Mouse (Mus musculus) mouse trophoblast stem cell (cell line): ENCODE measurements at regions not wholly inside any gene's neighbourhood (a gene's known extent, or its start where the extent isn't known, plus 50 kb on each side); places are given as distances from the start of the nearest gene placed in this dataset.

Source experiments
- in situ Hi-C, 2 experiments: fragments of 300-500 bp; cut with MseI, MboI; formaldehyde crosslinking; loops; 2 replicates in 1 of 2; 3 replicates in 1 of 2; pipeline ENCODE4 v1.15.1; 2025

DNA sequence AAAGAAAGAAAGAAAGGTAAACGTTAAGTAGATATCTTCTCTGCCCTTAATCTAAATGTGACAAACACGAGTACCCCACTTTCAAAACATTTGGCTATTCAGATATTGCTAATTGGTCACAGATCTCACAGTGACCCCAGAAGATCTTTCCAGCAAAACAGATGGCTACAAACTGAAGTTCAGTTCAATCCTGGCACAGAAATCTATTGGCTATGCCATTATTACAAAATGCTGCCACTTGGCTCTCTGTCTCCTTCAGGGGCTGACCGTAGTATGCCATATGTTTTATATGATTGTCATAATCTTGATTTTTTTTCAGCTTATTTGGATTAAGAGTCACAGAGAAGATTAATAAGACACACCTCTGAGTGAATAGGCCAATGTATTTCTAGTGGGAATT is 873.2 kb downstream of the Slc22a22 start:
- in situ Hi-C loops = no loop called here

DNA sequence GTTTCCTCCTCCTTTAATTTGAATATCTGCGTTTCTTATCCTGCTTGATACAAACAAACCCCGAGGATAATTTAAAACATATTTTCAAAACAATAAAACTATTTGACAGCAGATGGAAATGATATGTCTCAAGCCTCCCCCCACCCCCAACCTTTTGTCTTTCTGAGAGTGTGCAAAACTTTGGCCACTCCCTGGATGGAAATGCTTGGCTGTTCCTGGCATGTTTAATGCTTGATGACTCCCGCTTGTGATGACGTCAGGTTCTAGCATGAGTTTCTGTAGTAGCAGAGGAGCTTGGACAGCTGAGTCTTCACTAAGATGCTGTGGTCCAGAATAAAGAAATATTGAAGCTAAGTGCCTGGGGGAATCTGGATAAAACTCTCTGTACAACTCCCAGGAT is 884.8 kb downstream of the Slc22a22 start:
- in situ Hi-C loops = no loop called here

DNA sequence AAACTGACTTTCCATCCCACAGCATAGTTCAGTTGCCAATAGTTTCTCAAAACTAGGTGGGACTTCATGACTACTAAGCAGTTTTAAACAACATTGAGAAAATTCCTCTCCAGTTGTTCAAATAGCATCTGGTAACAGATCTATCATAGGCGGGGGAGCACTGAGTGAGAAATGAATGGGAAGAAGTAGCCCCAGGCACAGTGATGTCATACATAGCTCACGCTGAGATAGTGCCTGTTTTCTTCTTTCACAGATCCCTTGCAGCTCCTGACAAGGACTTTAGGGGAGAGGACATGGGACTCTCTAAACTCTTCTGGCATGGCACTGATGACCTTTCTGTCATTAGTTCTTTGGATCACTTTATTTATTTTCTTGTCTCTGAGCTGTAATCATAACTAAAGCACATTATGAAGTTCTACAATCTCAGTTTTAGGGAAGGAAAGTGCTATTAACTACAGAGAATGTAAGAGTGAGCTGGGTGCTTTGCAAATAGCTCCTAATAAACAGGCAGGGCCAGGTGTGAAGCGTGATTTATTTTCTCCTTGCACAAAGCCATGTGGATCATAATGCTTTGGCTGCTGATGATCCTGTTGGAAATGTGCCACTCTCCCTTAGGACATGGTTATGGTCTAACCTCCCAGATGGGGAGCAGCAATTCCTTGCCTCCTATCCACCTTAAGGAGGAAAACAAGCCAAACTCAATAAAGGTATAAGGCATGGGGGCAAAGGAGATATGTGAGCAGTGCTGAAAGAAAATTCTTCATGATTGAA is 896.5 kb downstream of the Slc22a22 start:
- in situ Hi-C loops = no loop called here

DNA sequence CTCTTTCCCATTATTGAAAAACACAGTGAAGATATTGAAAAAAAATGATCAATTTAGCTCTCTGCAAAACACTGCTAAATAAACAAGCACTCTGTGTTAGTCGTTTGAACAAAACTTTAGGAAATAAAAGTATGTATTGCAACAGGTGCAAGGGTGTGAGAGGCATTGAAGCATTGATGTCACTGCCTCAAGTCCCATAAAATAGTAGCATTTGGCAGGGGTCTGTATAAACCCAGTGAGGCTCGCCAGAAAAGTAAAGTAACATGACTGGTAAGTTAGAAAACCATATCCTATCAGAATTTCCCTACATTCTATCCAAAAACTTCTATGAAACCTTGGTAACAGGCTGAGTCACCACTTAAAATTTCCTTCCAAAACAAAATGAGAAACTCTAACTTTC is 914.2 kb downstream of the Slc22a22 start:
- in situ Hi-C loops = no loop called here

DNA sequence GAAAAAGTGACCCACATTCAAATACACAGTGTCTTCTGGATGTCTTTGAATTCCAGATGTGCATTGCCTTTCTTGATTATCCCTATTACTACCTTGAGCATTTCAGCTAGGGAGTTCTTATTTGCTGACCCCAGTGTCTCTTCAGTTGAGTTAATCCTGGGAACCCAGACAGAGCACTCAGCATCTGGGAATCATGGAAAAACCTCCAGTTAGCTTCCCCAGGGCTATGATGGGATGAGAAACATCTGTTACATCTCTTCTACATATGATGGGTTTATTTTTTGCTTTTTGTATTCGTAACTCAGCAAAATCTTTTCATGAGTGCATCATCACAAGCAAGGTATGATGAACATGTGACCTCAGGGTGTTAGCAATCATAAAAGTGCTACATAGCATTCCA is 914.6 kb downstream of the Slc22a22 start:
- in situ Hi-C loops = no loop called here

DNA sequence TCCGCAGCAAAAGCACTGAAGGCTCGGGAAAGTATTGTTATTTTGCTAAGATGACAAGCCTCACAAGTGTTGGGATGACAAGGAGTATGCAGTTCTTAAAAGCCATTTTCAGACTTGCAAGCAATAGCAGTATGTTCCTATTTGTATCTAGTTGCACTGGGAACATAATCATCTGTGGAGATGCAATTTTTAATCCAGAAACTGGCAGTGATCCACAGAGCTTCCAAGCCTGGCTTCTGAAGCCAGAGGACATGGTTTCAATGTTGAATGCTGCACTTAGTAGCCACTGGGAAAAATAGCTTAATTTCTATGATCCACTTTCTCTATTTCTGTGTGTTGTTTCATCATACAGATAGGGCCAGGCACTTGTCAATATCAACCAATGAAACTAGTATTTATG is 915.3 kb downstream of the Slc22a22 start:
- in situ Hi-C loops = no loop called here

DNA sequence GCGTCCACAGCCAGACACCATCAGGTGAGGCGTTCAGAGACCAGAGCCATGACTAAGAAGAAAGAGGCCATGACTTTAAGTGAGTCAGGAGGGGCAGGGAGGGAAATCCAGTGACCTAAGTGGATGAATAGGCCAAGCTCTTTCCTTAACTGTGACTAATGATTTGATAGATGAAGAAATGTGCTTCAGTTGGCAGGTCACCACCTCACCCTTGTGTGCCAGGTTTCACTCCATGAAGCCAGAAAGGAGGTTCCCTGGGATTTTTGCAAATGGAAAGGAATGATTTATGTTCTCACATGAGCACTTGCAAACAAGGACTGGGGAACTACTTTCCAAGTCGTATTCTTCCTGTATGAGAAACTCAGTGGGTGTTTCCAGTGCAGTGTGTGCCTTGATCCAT is 923.0 kb downstream of the Slc22a22 start:
- in situ Hi-C loops = no loop called here

DNA sequence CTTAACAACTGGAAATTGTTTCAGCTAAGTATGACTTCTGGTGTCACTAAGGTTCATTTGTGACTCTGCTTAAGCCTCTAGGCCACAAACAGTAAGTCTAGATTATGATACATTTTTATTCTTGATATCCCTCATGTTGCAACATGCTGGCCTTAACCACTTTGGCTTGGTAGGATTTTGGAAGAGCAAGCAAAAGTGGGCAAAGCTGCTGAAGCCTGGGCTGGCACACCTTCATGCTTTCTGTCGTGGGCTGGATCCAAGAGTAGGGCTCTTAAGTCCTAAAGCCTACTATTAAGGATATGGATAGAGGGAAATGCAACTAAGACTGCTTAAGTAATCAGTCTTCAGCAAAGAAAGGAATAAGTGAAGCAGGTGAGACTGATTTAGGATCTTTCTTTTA is 923.6 kb downstream of the Slc22a22 start:
- in situ Hi-C loops = no loop called here

DNA sequence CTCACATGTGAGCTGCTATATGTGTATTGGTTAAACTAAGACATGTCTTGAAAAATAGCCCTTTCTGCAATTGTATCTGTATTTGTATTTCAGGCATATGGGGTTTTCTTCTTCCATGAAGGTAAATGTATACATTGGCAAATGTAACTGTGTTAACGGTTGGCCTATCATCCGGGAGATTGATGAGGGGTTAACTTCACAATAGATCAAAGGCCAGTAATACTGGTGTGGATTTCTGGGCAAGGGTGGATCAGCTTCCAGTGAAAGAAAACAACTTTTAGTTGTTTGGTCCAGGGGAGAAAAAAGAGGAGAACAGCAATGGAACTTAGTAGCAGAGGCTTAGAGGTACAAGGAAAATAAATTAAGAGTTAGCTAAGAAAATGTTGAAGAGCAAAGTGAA is 945.9 kb downstream of the Slc22a22 start:
- in situ Hi-C loops = no loop called here

DNA sequence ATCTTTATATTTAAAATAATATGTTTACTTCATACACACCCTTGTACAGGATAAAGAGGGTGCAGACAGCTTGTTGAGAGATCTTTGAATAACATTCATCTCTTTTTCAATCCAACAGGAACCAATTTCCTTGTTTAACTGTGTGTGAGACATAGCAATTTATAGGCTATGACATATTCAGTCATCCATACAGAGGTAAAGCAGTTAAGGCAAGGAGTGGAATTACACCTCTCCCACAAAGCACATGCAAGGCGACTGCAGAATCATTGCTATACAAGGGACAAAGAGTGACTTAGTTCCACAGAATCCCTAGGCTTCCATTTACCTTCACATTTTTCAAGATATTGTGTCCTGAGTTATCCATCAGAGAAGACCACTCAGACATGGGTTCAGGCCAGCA is 959.0 kb downstream of the Slc22a22 start:
- in situ Hi-C loops = no loop called here

DNA sequence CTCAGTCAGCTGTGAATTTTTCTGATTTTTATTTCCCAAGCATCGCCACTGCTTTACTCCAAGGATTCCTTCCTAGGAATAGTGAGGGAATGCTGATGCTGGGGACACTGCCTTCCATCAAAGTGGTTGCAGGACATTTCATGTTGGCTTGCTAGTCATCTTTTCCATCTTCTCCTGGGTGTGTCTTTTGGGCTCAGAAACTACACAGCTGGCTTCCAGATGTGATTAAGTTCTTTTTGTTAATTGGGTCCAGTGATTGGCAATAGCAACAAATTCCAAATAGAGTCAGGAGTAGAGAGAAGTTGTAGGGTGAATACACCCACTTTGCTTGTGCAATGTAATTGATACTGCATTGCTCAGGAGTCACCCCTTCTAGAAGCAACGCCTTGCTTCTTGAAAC is 961.3 kb downstream of the Slc22a22 start:
- in situ Hi-C loops = no loop called here

DNA sequence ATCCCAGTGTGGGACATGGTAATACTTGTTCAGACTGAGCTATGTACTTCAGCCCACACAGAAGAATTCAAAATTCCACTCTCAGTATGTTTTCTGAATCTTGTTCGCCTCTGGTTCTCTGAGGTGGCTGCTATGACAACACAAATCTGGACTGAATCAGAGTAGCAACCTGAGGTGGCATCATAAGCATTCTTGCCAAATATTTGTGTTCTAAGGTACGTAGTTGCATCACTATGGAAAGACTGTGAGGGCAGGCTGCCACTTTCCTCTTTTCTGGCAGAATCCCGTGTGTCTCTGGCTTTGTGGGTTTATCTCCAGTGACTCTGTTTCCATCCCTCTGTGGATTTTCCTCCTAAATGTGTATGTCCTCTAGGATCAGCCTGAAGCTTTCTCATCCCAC is 978.7 kb downstream of the Slc22a22 start:
- in situ Hi-C loops = no loop called here

DNA sequence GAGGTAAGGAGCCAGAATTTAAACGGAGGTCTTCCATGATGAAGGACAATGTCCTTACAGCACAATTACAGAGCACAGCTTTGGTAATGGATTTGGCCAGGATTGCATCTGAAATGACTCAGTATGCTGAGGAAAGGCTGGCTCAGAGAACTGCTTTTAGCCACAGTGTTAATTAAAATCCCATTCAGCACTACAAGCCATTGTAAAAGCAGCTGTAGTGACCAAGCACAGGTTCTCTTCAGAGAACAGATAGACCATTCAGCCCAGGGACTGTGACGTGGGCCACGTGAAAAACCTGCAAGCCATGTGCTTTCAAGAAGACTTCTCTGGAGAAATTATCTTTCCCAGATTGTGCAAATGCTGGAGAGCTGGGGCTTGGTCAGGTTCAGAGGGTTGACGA is 979.7 kb downstream of the Slc22a22 start:
- in situ Hi-C loops = no loop called here

DNA sequence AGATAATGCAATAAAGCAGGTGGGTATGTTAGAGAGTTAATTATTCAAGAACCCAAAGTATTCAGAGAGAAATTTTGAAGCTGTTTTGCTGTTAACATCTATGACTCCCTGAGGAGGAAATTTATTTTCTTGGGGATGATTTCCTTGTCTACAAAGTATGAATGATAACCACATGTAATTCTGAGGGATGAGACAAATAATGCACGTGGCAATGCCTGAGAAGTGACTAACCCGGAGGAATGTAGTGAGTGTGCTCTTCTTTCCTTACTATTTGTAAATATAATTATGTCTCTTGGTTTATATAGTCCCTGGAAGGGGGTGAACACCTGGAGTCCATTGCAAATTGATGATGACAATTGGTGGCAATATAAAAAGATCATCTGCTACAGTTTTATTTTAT is 981.1 kb downstream of the Slc22a22 start:
- in situ Hi-C loops = no loop called here

DNA sequence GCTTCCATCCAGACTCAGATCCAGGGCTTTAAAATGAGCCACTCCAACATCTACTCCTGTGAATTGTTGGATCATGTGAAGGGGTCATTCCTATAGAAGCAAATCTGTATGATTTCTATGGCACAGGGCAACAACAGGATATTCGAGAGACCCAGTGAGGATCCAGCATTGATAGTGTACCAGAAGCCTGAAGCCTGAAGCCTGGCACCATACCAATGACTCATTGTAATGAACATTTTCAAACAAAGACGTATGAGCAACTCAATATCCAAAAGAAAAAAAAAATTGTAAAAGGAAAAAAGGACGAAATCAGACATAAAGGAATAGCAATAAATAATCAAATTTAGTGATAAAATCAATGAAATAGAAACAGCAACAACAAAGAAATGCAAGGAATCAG is 991.5 kb downstream of the Slc22a22 start:
- in situ Hi-C loops = no loop called here

DNA sequence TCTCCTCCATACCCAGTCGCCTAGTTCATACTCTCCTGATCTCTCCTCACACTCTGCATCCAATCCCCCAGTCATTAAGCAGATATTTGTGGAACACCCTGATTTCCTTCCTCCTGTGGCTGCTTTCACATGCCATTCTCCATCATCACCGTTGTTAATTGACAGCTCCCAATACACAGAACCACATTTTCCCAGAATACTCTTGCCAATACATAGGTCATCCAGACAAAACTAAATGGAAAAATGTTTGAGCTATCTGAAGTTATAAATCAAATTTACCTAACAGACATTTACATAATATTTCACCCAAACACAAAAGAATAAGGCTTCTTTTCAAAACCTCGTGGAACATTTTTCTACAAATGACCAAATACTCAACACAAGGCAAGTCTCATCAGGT is 992.7 kb downstream of the Slc22a22 start:
- in situ Hi-C loops = no loop called here

DNA sequence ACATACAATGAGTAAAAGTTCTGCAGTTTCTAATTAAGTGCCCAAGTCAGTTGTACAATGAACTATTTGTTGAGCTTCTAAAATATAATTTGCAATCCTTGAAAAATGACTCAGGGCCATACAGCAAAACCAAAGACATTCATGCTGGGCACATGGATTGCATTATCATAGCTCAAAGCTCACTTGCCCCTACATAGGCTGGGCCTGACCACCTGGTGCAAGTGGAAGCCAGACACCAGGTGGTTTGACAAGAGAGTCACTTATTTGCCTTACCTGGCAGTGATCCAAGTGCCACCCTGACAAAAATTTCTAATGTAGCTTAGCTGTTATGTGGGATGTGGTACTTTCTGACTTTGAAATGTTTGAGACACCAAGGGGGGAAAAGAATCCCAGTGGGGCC is 997.7 kb downstream of the Slc22a22 start:
- in situ Hi-C loops = no loop called here

DNA sequence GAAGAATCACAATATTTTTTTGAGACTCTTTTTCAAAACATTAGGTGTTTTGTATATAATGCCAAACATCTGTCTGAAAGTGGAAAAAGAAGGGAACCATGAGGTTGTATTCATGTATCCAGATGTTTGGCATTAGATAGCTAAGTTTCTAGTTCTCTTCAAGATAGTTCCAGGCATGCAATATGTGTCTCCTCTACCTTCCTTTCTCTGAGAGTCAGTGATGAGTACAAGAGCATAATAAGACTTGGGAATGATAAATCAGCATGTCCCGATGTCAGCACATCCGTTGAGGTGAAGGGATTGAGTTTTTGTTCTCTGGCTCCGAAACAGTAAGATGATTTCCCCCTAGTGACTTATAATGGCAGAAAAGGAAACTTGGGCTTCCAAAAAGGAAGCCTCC is 998.4 kb downstream of the Slc22a22 start:
- in situ Hi-C loops = no loop called here

DNA sequence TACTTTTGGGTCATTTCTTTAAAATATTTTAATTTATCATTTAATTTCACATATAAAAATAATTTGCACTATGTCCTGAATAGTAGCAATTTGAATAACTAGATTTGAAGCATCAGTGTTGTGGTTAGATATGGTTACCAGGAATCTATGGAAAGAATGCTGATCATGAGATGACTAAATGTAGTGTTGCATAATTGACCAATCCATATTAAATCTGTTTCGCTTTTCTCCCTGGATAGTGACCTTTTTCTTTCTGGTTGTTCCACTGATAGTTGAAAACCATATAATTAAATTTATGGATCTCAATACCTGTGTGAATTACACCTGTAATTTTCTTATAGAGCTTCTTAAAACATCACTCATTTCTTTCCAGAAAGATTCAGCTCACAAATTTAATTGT is 1003.7 kb downstream of the Slc22a22 start:
- in situ Hi-C loops = no loop called here

DNA sequence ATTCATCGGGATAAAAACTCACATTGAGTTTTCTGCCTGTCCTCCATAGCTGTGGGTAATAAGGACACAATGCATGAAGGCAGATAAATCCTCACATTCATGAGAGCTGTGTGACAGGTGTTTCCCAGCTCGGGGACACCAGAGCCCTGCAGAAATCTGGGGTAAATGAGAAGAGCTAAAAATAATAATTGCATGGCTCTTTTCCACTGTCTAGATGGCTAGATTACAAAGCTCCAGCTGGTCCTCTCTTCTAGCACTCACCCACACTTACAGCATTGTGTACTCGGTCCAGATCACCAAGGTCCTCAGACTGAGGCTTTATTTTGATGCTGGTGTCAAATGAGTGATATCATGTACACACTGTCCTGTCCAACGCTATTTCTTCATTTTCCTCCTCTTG is 1025.5 kb downstream of the Slc22a22 start:
- in situ Hi-C loops = no loop called here

DNA sequence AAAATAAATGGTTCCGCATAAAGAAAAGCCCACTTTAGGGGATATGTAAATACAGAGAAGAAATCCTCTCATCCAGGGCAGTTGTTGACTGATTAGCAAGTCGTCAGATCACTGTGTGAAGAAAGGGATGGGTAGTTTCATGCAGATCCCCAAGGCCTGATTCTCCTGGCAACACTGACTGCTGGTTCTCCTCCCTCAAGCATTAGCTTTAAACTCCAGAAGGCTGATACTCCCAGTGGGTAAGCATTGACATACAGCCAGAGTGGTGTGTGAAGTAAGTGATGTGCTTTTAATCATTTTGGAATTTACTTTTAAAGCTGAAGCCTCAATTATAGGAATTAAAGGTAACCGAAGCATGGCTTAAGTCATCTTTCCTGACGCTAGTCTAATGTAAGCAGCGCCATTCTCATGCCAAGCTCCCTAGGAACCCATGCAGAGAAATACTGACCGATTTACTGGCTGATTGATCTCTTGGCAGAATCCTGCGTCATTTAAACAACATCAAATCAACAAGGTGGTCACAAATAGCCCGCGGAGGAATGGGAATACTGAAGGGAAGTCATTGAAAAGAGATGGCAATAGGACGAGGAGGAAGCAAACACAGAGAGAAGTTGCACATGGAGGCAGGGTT is 1029.3 kb downstream of the Slc22a22 start:
- in situ Hi-C loops = no loop called here

DNA sequence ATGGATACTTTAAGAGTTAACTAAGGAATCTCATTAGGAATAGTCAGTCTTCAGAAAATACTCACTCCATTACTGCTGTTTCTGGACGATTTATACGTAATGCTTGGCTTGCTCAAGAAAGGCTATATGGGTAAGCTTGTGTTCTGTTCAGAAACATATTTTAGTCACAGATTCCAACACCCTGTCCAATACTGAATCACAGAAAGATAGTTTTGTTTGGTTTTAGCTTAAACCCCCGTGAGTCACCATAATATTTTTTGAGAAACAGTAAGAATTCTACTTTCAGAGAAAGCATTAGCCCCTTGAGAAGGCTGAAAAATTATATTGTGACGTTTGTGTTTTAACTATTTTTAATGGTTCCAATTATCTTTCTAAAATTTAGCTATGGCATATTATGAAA is 1037.3 kb downstream of the Slc22a22 start:
- in situ Hi-C loops = no loop called here

DNA sequence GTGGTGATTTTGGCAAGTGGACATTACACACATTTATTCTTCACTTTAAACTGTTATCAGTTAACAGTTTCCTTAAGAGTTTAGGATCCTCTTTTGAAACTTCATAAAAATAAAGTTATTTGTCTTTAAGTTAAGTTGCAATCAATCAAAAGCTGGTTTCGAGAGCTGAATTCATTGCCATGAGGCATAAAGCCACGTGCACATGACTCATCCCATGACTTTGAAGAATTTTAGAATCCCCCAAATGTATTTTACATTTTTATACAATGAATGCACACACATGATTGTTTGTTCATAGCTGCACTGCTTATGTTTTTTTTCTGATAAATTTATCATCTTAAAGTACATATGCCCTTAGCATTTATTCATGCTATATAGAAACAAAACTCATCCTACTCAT is 1039.1 kb downstream of the Slc22a22 start:
- in situ Hi-C loops = no loop called here

DNA sequence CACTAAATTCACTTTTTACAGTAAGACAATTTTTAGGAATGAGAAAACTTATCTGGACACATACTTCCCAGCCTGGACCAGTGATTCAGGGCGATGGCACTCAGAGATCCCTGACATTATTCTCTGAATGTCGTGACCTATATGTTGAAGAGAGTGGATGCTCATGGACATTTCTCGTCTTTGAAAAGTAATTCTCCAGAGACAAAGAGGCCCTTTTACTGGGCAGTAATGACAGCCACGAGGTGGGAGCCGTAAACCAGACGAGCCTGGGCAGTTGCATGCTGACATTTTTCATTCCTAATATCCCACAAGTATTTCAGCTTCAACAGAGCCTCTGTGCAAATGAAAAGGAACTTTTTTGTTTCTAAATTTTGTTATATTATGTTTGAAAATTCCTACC is 1041.3 kb downstream of the Slc22a22 start:
- in situ Hi-C loops = no loop called here
